Mouse (Mus musculus) midbrain, embryonic 16.5 days (tissue): ENCODE data around the gene Xiap. TPM values are rescaled to one million over a fixed set of nuclear protein-coding genes. Genes with fewer than 3 reads are reported as not detected.

ENCODE experiments used
- ATAC-seq: fragments of 200-750 bp; cut with Nextera tagmentation; 2 replicates; pipeline ENCODE4 v1.8.0; 2017; ENCODE audit warnings: moderate TSS enrichment
- H3K27ac ChIP-seq: fragments of 300-500 bp; sonication (generic); 2 replicates; pipeline ENCODE4 v1.5.1; 2014; ENCODE audit warnings: mild to moderate bottlenecking, low read length, mixed read lengths
- H3K27me3 ChIP-seq: fragments of 300-500 bp; sonication (generic); 2 replicates; pipeline ENCODE4 v1.6.1; 2014; ENCODE audit warnings: low read depth, low read length, mixed read lengths; ENCODE audit not compliant: control insufficient read depth, insufficient read depth
- H3K36me3 ChIP-seq: fragments of 300-500 bp; sonication (generic); 2 replicates; pipeline ENCODE4 v1.6.1; 2014; ENCODE audit warnings: mild to moderate bottlenecking, low read length, moderate library complexity, mixed read lengths; ENCODE audit not compliant: control insufficient read depth, insufficient read depth
- H3K4me1 ChIP-seq: fragments of 300-500 bp; sonication (generic); 2 replicates; pipeline ENCODE4 v1.6.1; 2014; ENCODE audit warnings: mild to moderate bottlenecking, low read length, mixed read lengths; ENCODE audit not compliant: control insufficient read depth, insufficient read depth
- H3K4me2 ChIP-seq: fragments of 300-500 bp; sonication (generic); 2 replicates; pipeline ENCODE4 v1.6.1; 2014; ENCODE audit warnings: mild to moderate bottlenecking, low read length, mixed read lengths
- H3K4me3 ChIP-seq: fragments of 300-500 bp; sonication (generic); 2 replicates; pipeline ENCODE4 v1.5.1; 2014; ENCODE audit warnings: low read depth, mild to moderate bottlenecking, low read length, moderate library complexity, mixed read lengths
- H3K9ac ChIP-seq: fragments of 300-500 bp; sonication (generic); 2 replicates; pipeline ENCODE4 v1.6.1; 2014; ENCODE audit warnings: low read depth, low read length, mixed read lengths
- H3K9me3 ChIP-seq: fragments of 300-500 bp; sonication (generic); replicated peaks from 2 replicates; pipeline ENCODE4 v1.6.1; 2014; ENCODE audit warnings: mild to moderate bottlenecking, low read length, mixed read lengths; ENCODE audit not compliant: control insufficient read depth, poor library complexity, severe bottlenecking
- WGBS: fragments of 180-500 bp; shearing (Covaris S2); extraction: QIAGEN DNeasy Blood & Tissue Kit; methylation state at CpG from one replicate; pipeline ENCODE4 v1.1.7; 2014; 5-methylcytosine and 5-hydroxymethylcytosine counted together
- polyA plus RNA-seq: library from polyadenylated mRNA; unstranded; fragments of >200 nt; fragmentation: Nextera tagmentation; extraction: Ambion mirVana; gene quantifications from 2 replicates; pipeline ENCODE4 v1.2.1, GENCODE M21; 2015

The Xiap gene
- polyA plus RNA-seq, 1 experiment from 2014 or later: 10.3 TPM

- no peaks in the 10 kb centered on the region for H3K9me3 ChIP-seq
- H3K27ac ChIP-seq: peak overlapping the region; percentile 20; the same call in 1 of the 2 replicates
- no peak overlapping the region for H3K9ac ChIP-seq
- no peak overlapping the region for H3K4me3 ChIP-seq
- WGBS: 23% methylated on average over 8 of the region's 8 CpGs
- ATAC-seq: 0 out of 2 replicates have a peak, but pooled peaks have one; percentile 39
- no peaks in the 10 kb centered on the region for H3K27me3 ChIP-seq
- no peaks in the 10 kb centered on the region for H3K4me1 ChIP-seq
- H3K36me3 ChIP-seq: no peaks in the 10 kb centered on the region
- no peak overlapping the region for H3K4me2 ChIP-seq
Measured at GRCm38 (mm10) chrX:42033111-42033693, 26.3 kb upstream of the Xiap start.

DNA sequence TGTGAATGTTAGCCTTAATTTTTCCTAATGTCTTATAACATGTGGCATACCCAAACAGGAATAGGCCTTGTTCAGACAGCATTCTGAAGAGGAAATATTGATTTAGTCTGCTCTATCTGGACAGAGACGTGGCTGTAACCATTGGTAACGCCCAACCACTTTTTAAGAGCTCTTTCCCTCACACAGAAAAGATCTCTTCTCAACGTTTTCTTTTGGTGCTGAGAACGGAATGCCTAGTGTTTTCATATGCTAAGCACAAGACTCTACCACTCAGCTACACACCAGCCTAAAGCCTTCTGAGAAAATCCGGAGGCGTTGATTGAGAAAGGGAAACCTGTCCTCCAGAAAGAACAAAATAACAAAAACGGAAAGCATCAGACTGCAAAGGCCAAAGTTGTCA lies 25.6 kb upstream of the Xiap start:
- Histone ChIP-seq H3K27ac (no peak overlapping the region), H3K9me3 (no peaks in the 10 kb centered on the region), H3K36me3 (no peaks in the 10 kb centered on the region), H3K4me1 (no peaks in the 10 kb centered on the region), H3K9ac (no peak overlapping the region), H3K4me3 (no peak overlapping the region), H3K27me3 (no peaks in the 10 kb centered on the region), H3K4me2 (no peak overlapping the region)
- 50% methylated on average over 7 of the region's 7 CpGs for WGBS
- no peak for ATAC-seq

GRCm38 (mm10) chrX:42039481-42039880 lies 20.0 kb upstream of the Xiap start:
- 82% methylated on average over 5 of the region's 6 CpGs for WGBS
- no peaks in the 10 kb centered on the region for H3K36me3 ChIP-seq
- no peak for ATAC-seq

GRCm38 (mm10) chrX:42044935-42045334 lies 14.5 kb upstream of the Xiap start:
- no peak for ATAC-seq
- WGBS: 78% methylated on average over 7 of the region's 7 CpGs

More at GRCm38 (mm10) chrX:42039481-42039880, 20.0 kb upstream of the Xiap start:
- H3K27ac ChIP-seq: no peak overlapping the region
- H3K4me1 ChIP-seq: no peaks in the 10 kb centered on the region
- no peak overlapping the region for H3K4me3 ChIP-seq
- no peaks in the 10 kb centered on the region for H3K9me3 ChIP-seq
- no peaks in the 10 kb centered on the region for H3K27me3 ChIP-seq
- H3K9ac ChIP-seq: no peak overlapping the region
- H3K4me2 ChIP-seq: no peak overlapping the region

DNA sequence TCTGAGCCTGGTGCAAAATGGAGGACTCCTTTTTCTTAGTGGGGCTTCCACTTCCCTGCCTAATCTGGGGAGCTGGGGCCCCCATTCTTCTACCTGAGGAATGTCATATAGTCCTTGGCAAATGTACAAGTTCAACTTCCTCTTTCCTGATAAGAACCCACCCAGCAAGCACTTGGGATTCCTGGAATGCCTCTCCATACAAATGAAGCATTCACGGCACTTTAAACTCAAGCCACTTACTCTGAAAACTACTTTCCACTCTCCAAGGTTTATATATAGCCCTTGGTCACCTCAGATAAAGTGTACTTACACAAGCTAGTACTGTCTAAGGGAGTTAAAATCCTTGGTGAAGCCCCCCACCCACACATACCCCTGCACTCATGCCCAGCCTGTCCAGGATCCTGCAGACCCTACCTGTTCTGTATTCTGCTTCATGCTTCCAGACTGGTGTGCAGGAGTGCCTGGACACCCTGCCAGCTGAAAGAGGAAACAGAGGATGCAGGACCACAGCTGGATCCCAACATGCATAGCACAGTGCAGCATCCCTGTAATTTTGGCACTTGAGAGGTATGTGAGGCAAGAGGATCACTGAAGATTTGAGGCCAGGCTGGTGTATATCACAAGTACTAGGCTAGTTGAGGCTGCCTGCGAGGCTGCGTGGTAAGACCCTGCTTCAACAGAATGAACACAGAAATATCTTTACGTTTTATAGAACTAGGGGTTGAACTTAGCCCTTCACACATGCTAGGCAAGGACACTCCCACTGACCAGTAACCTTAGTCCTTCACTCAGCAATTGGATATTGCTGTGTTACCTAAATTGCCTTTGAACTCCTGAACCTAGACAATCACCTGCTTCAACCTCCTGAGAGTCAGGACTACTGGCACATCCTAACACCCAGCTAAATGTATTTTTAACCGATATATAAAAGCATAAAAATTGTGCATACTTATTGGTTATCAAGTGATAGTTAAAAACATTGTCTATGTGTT lies 8.5 kb upstream of the Xiap start:
- Histone ChIP-seq H3K27me3 (no peaks in the 10 kb centered on the region), H3K4me3 (no peak overlapping the region), H3K36me3 (no peaks in the 10 kb centered on the region), H3K9ac (no peak overlapping the region), H3K4me2 (no peak overlapping the region), H3K9me3 (no peaks in the 10 kb centered on the region), H3K27ac (no peak overlapping the region), H3K4me1 (no peaks in the 10 kb centered on the region)
- 80% methylated on average over 5 of the region's 5 CpGs for WGBS
- ATAC-seq: no peak

More at GRCm38 (mm10) chrX:42044935-42045334, 14.5 kb upstream of the Xiap start:
- no peaks in the 10 kb centered on the region for H3K27me3 ChIP-seq
- no peaks in the 10 kb centered on the region for H3K4me1 ChIP-seq
- H3K4me2 ChIP-seq: no peak overlapping the region
- no peak overlapping the region for H3K27ac ChIP-seq
- H3K9ac ChIP-seq: no peak overlapping the region
- no peaks in the 10 kb centered on the region for H3K9me3 ChIP-seq
- H3K36me3 ChIP-seq: no peaks in the 10 kb centered on the region
- no peak overlapping the region for H3K4me3 ChIP-seq

DNA sequence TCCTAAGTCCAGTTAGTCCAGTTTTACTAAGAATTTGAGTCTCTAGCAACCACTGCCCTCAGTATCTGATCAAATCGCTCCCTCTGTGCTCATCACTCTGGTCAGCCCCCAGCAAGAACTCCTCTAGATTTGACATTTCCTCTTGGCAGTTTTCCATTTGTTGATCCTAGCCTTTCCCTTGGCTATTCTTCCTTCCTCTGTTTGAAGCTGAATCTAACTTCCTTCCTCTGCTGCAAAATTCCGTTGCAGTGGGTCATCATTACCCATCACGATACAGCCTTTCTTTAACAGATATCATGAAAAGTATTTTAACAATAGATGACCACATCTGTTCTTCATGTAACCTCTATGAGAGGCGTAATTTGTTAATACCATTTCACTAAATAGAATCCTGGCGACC lies 2.5 kb upstream of the Xiap start:
- Histone ChIP-seq H3K27me3 (no peaks in the 10 kb centered on the region), H3K9me3 (no peaks in the 10 kb centered on the region), H3K4me1 (no peaks in the 10 kb centered on the region), H3K4me2 (no peak overlapping the region), H3K27ac (no peak overlapping the region), H3K4me3 (no peak overlapping the region), H3K36me3 (no peaks in the 10 kb centered on the region), H3K9ac (no peak overlapping the region)
- no peak for ATAC-seq
- WGBS: 78% methylated on average over 5 of the region's 5 CpGs

DNA sequence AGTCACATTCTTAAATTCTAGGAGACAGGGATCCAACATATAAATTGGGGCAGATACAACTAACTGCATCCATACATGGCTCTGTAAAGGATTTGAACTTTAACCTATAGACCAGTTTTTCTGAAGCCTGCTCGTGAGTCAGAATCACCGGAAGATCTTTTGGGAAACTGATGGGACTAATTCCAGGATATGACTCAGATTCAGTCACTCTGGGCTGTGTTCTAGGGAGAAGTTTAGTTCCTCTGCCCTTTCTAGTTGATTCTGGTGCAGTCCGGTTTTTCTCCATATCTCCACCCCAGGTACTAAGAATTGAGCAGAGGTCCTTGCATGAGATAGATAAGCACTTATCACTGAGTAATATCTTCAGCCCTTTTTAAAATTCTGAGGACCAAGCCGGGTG lies 1.6 kb upstream of the Xiap start:
- Histone ChIP-seq H3K36me3 (no peaks in the 10 kb centered on the region), H3K4me1 (no peaks in the 10 kb centered on the region), H3K27ac (no peak overlapping the region), H3K4me3 (no peak overlapping the region), H3K4me2 (no peak overlapping the region), H3K27me3 (no peaks in the 10 kb centered on the region), H3K9me3 (no peaks in the 10 kb centered on the region), H3K9ac (no peak overlapping the region)
- no peak for ATAC-seq
- WGBS: 88% methylated on average over 4 of the region's 4 CpGs

DNA sequence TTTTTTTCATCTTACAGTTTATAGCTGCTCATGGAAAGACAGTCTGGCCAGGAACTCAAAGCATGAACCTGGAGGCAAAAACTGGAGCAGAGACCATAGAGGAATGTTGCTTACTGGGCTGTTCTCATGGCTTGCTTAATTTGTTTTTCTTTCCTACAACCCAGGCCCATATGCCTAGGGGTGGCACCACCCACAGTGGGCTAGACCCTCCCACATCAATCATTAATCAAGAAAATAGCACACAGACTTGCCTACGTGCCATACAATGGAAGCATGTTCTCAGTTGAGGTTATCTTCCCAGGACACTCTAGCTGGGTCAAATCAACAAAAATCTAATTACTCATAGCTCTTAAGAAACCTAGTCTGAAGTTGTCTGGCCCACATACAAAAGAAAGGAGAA lies 4.1 kb downstream of the Xiap start:
- Histone ChIP-seq H3K4me3 (no peak overlapping the region), H3K4me2 (no peak overlapping the region), H3K9ac (no peak overlapping the region), H3K27me3 (no peaks in the 10 kb centered on the region), H3K9me3 (no peaks in the 10 kb centered on the region), H3K36me3 (no peaks in the 10 kb centered on the region), H3K27ac (no peak overlapping the region), H3K4me1 (no peaks in the 10 kb centered on the region)
- no peak for ATAC-seq
- WGBS: 85% methylated on average over 1 of the region's 1 CpGs

- Histone ChIP-seq H3K27me3 (no peaks in the 10 kb centered on the region), H3K36me3 (no peaks in the 10 kb centered on the region), H3K4me2 (no peak overlapping the region), H3K4me1 (no peaks in the 10 kb centered on the region), H3K27ac (no peak overlapping the region), H3K4me3 (no peak overlapping the region), H3K9ac (no peak overlapping the region), H3K9me3 (no peaks in the 10 kb centered on the region)
- WGBS: 80% methylated on average over 6 of the region's 6 CpGs
- no peak for ATAC-seq
Measured at GRCm38 (mm10) chrX:42065086-42065485, 5.6 kb downstream of the Xiap start.
